9 mouse cellular contexts compared by ENCODE assay signal in the genomic region with DNA sequence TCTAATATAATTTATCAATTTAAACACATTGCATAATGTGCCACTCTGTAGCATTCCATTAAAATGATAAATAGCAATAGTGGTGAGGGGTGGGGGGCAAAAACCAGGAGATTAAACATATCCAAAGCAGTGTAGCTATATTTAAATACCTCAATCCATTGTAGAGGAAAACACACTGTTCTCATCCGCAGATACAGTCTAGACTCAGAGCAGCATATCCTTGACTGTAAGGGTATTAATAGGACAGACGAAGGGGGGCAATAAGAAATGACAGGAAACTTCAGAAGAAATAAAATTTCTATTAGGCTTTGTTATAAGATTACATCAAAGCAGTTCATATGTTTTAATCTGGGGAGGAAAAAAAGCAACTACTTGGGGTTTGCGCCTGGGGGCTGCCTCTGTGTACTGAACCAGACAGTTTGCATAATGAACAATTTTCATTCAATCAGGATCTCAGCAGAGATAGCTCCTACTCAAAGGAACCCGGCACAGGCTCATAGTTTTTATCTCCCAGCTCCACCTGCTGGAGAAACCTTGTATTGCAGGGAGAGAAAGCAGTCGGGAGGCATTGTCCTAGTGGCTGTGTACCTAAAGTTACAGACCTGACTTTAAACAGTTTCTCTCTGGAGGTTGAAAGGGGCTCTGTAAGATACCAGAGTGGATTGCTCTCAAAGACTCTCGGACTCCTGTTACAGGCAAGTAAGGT. TPM values are rescaled to one million over a fixed set of nuclear protein-coding genes. Genes with fewer than 3 reads are reported as not detected.
DNase-seq lines count a peak whose midpoint lies in the region; ATAC-seq and TF ChIP-seq lines count a peak whose summit lies in the region.
"Had no signal": no experiment of that assay in that cellular context is flagged by ENCODE, and none has a peak within 500 bp of the region (broad histone marks: within the 10 kb centered on the region; RNA-seq: fewer than 3 reads in every experiment).

No protein-coding gene starts in this region.

- intact Hi-C loops in heart, postnatal 10 days (cut with DNase I), result loop anchor here (1.0 to 2.0 kb wide), 3 partner anchors 36 to 112 kb away; a partner anchor contains a TSS

- peak; percentile 95 for DNase-seq in forebrain, embryonic 14.5 days (ENCODE audit: low spot score)
- peak; percentile 94 to 96 for DNase-seq in heart, postnatal 10 days
- peak; percentile 90 to 92 for DNase-seq in kidney, postnatal 4 days
- peak; percentile 97 for DNase-seq in lung, embryonic 14.5 days
- DNase-seq in ovary, postnatal 10 days (ENCODE audit: low spot score), result peak; percentile 83
- peak; percentile 94 for DNase-seq in thymus, postnatal 0 days (ENCODE audit: low spot score)

- TF ChIP-seq POLR2A in ES-Bruce4 (IDR thresholded peaks at IDR 0.05; ENCODE audit: insufficient read depth, low read length), result no peak

- TF ChIP-seq EP300 in ES-Bruce4 (IDR thresholded peaks at IDR 0.05; ENCODE audit: insufficient read depth, low read depth, low read length), result no peak

- H3K4me2 ChIP-seq in forebrain, embryonic 14.5 days (ENCODE audit: low read length), result no peak overlapping the region
- H3K4me2 ChIP-seq in lung, embryonic 14.5 days, result no peak overlapping the region

- no peak overlapping the region for H3K4me3 ChIP-seq in ES-Bruce4 (ENCODE audit: low read depth, low read length)
- H3K4me3 ChIP-seq in forebrain, embryonic 14.5 days (ENCODE audit: low read depth, low read length), result no peak overlapping the region
- H3K4me3 ChIP-seq in lung, embryonic 14.5 days (ENCODE audit: low read depth, low read length), result no peak overlapping the region

- peak; percentile 61; the same call in 1 of the 2 replicates for ATAC-seq in cerebellum, adult (ENCODE audit: insufficient number of reproducible peaks, low FRiP score, low TSS enrichment)
- peak; percentile 66 for ATAC-seq in forebrain, embryonic 14.5 days
- peak; percentile 62 for ATAC-seq in lung, embryonic 14.5 days (ENCODE audit: insufficient read depth)

- TF ChIP-seq CTCF in ES-Bruce4 (IDR thresholded peaks at IDR 0.05; ENCODE audit: low read depth, low read length), result peak; percentile 44
- TF ChIP-seq CTCF in lung, embryonic 14.5 days (IDR thresholded peaks at IDR 0.05; ENCODE audit: low read depth), result peak; percentile 96

- 17% methylated on average over 6 of the region's 6 CpGs for WGBS in forebrain, embryonic 14.5 days
- WGBS in lung, embryonic 14.5 days, result 19% methylated on average over 6 of the region's 6 CpGs

- H3K4me1 ChIP-seq in ES-Bruce4 (ENCODE audit: control insufficient read depth, insufficient read depth, low read length), result no peaks in the 10 kb centered on the region
- peaks cover 27% of the 10 kb centered on the region for H3K4me1 ChIP-seq in forebrain, embryonic 14.5 days (ENCODE audit: control insufficient read depth, insufficient read depth, low read length)
- no peaks in the 10 kb centered on the region for H3K4me1 ChIP-seq in lung, embryonic 14.5 days (ENCODE audit: insufficient read depth)

- no peaks in the 10 kb centered on the region for H3K36me3 ChIP-seq in ES-Bruce4 (ENCODE audit: control insufficient read depth, insufficient read depth, low read length, poor library complexity, severe bottlenecking)
- no peaks in the 10 kb centered on the region for H3K36me3 ChIP-seq in forebrain, embryonic 14.5 days (ENCODE audit: control insufficient read depth, insufficient read depth, low read length)
- H3K36me3 ChIP-seq in lung, embryonic 14.5 days (ENCODE audit: insufficient read depth), result no peaks in the 10 kb centered on the region

- peak overlapping the region; percentile 68 for H3K9ac ChIP-seq in ES-Bruce4 (ENCODE audit: low read depth, poor library complexity, severe bottlenecking)
- no peak overlapping the region for H3K9ac ChIP-seq in forebrain, embryonic 14.5 days (ENCODE audit: low read length)
- no peak overlapping the region for H3K9ac ChIP-seq in lung, embryonic 14.5 days

- H3K9me3 ChIP-seq in ES-Bruce4 (replicated peaks; ENCODE audit: control insufficient read depth, insufficient read depth, low read length, poor library complexity, severe bottlenecking), result no peaks in the 10 kb centered on the region
- H3K9me3 ChIP-seq in forebrain, embryonic 14.5 days (replicated peaks; ENCODE audit: control insufficient read depth, low read length), result no peaks in the 10 kb centered on the region
- H3K9me3 ChIP-seq in lung, embryonic 14.5 days (ENCODE audit: low read depth, low read length), result no peaks in the 10 kb centered on the region

- no peaks in the 10 kb centered on the region for H3K27me3 ChIP-seq in ES-Bruce4 (ENCODE audit: control insufficient read depth, insufficient read depth, low read length, poor library complexity, severe bottlenecking)
- H3K27me3 ChIP-seq in forebrain, embryonic 14.5 days (replicated peaks; ENCODE audit: control insufficient read depth, insufficient read depth, low read length), result peaks cover 8% of the 10 kb centered on the region; the same call in 1 of the 2 replicates
- peaks cover 17% of the 10 kb centered on the region for H3K27me3 ChIP-seq in lung, embryonic 14.5 days (ENCODE audit: insufficient read depth, low read length)

- no peak overlapping the region for H3K27ac ChIP-seq in ES-Bruce4 (ENCODE audit: insufficient read depth, low read length)
- H3K27ac ChIP-seq in forebrain, embryonic 14.5 days (ENCODE audit: low read depth, low read length), result no peak overlapping the region
- H3K27ac ChIP-seq in lung, embryonic 14.5 days (ENCODE audit: low read depth), result no peak overlapping the region
- H3K27ac ChIP-seq: macrophage had no signal

RNA-seq across cellular contexts. Expression of a gene that starts 57.4 kb away (rescaled TPM):
- polyA plus RNA-seq in ES-Bruce4 (2011; ENCODE audit: insufficient read depth, insufficient read length, low read depth, missing spikeins), result 127 and 155 TPM in 2 replicates
- 64.5 and 74.2 TPM in 2 replicates for polyA plus RNA-seq in forebrain, embryonic 14.5 days (2014; fragmentation: Nextera tagmentation; extraction: Ambion mirVana)
- total RNA-seq in heart, postnatal 10 days (2021), result 10 to 100 TPM; 82.4 to 90.0 TPM
- 185 and 186 TPM in 2 replicates for polyA plus RNA-seq in lung, embryonic 14.5 days (2014; fragmentation: Nextera tagmentation; extraction: Ambion mirVana)
- 145 and 158 TPM in 2 replicates for polyA plus RNA-seq in thymus, postnatal 0 days (2015; fragmentation: Nextera tagmentation; extraction: Ambion mirVana)

RNA-seq across cellular contexts. Expression of a gene that starts 57.5 kb away (rescaled TPM):
- 9.1 and 11.2 TPM in 2 replicates for polyA plus RNA-seq in ES-Bruce4 (2011; ENCODE audit: insufficient read depth, insufficient read length, low read depth, missing spikeins)
- 10.7 and 12.1 TPM in 2 replicates for polyA plus RNA-seq in forebrain, embryonic 14.5 days (2014; fragmentation: Nextera tagmentation; extraction: Ambion mirVana)
- total RNA-seq in heart, postnatal 10 days (2021), result 1 to 10 TPM; 4.9 to 7.4 TPM
- polyA plus RNA-seq in lung, embryonic 14.5 days (2014; fragmentation: Nextera tagmentation; extraction: Ambion mirVana), result 14.2 and 17.3 TPM in 2 replicates
- 6.2 and 9.5 TPM in 2 replicates for polyA plus RNA-seq in thymus, postnatal 0 days (2015; fragmentation: Nextera tagmentation; extraction: Ambion mirVana)
